Mouse (Mus musculus) stomach, postnatal 0 days (tissue): ENCODE measurements at regions not wholly inside any gene's neighbourhood (a gene's known extent, or its start where the extent isn't known, plus 50 kb on each side); places are given as distances from the start of the nearest gene placed in this dataset.

Experiments used
- CTCF ChIP-seq: IDR thresholded peaks from 2 replicates; pipeline ENCODE4 v1.5.1; 2016; ENCODE audit warnings: antibody characterized with exemption, low read depth, mild to moderate bottlenecking, moderate library complexity
- EP300 ChIP-seq: optimal IDR thresholded peaks from 2 replicates; pipeline ENCODE3; 2016; ENCODE audit warnings: antibody characterized with exemption

DNA sequence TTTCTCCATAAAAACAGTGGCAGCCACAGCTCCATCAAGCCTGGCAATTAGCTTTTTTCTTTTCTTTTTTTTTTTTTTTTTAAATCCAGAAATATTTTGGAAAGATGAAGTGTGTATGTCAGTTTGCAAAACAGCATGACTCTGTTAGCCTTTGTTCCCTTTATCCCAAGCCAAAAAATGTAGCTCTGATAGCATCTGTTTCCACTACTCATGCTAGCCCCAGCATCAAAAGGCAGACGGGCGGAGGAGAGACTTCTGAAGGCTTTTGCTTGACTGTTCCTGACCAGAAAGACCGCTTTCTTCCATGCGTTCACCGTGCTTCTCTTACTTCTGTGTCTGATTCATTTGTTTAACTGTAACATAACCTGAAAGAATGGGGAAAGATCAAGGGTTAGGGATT is 1039.5 kb downstream of the Ttll7 start:
- TF ChIP-seq CTCF: no peak
- no peak for TF ChIP-seq EP300
